Mouse (Mus musculus) B cell, adult (primary cell): Measurements from ENCODE around the gene Herc4. TPM values are rescaled to one million over a fixed set of nuclear protein-coding genes. Genes with fewer than 3 reads are reported as not detected.

Experiments used
- total RNA-seq: library from RNA; stranded (reverse); gene quantifications from 4 replicates; pipeline ENCODE4 v1.2.4, GENCODE M21; 2023; ENCODE audit not compliant: inconsistent age

The Herc4 gene
- total RNA-seq: 246 to 271 TPM (median 257 TPM) in 4 replicates

GRCm38 (mm10) chr10:63243493-63244054 lies at the start of gene Herc4:
TSS of gene Herc4 (plus strand) at chr10:63243810.

GRCm38 (mm10) chr10:63203728-63204127 lies 39.9 kb upstream of the Herc4 start, which contains the start of gene Mypn:
TSS of gene Mypn (minus strand) at chr10:63203952.

Other genes starting within 250 kb of the Herc4 start
- 93.8 to 104 TPM (median 103 TPM) in 4 replicates for gene Hnrnph3, start 219.6 kb upstream of the Herc4 start, total RNA-seq
- 0.75 to 3.3 TPM (median 1.3 TPM) in 4 replicates for gene Pbld2, start 219.5 kb upstream of the Herc4 start, total RNA-seq
- 0.22 to 0.55 TPM in 2 of 4 replicates, not detected in the others for gene Pbld1, start 183.6 kb upstream of the Herc4 start, total RNA-seq
- not detected in 4 replicates for gene Atoh7, start 144.2 kb upstream of the Herc4 start, total RNA-seq
- gene Mypn, start 39.9 kb upstream of the Herc4 start, total RNA-seq: not detected in 4 replicates
- gene Sirt1, start 137.9 kb downstream of the Herc4 start, total RNA-seq: 57.9 to 67.9 TPM (median 60.5 TPM) in 4 replicates
- gene Dnajc12, start 138.6 kb downstream of the Herc4 start, total RNA-seq: 1.9 to 5.7 TPM (median 3.3 TPM) in 4 replicates
- gene Gm7075, start 178.0 kb downstream of the Herc4 start, total RNA-seq: not detected in 4 replicates
- gene Ctnna3, start 186.3 kb downstream of the Herc4 start, total RNA-seq: not detected in 4 replicates